Mouse (Mus musculus) limb, embryonic 14.5 days (tissue): ENCODE results near the gene Nkx2-3. TPM values are rescaled to one million over a fixed set of nuclear protein-coding genes. Genes with fewer than 3 reads are reported as not detected.

ENCODE experiments used
- ATAC-seq: fragments of 200-750 bp; cut with Nextera tagmentation; 2 replicates; pipeline ENCODE4 v1.8.0; 2017; ENCODE audit warnings: low read depth, moderate number of reproducible peaks, moderate TSS enrichment; ENCODE audit not compliant: low FRiP score
- DNase-seq: peaks from one replicate; pipeline ENCODE4 v3.0.0-alpha.2; 2015; ENCODE audit warnings: low spot score
- H3K27ac ChIP-seq: fragments of 300-500 bp; sonication (generic); replicated peaks from 2 replicates; pipeline ENCODE4 v1.5.1; 2014; ENCODE audit warnings: low read depth, mild to moderate bottlenecking, low read length, moderate library complexity, mixed read lengths
- H3K27me3 ChIP-seq: fragments of 300-500 bp; sonication (generic); 2 replicates; pipeline ENCODE4 v1.6.1; 2014; ENCODE audit warnings: low read length, mixed read lengths; ENCODE audit not compliant: control insufficient read depth, insufficient read depth
- H3K36me3 ChIP-seq: fragments of 300-500 bp; sonication (generic); 2 replicates; pipeline ENCODE4 v1.6.1; 2014; ENCODE audit warnings: mild to moderate bottlenecking, low read length, moderate library complexity, mixed read lengths; ENCODE audit not compliant: control insufficient read depth, insufficient read depth
- H3K4me1 ChIP-seq: fragments of 300-500 bp; sonication (generic); 2 replicates; pipeline ENCODE4 v1.6.1; 2014; ENCODE audit warnings: antibody characterized with exemption, low read length, mixed read lengths; ENCODE audit not compliant: control insufficient read depth, insufficient read depth
- H3K4me2 ChIP-seq: fragments of 300-500 bp; sonication (generic); replicated peaks from 2 replicates; pipeline ENCODE4 v1.6.1; 2014; ENCODE audit warnings: low read depth, mild to moderate bottlenecking, low read length, moderate library complexity; ENCODE audit not compliant: severe bottlenecking
- H3K4me3 ChIP-seq: fragments of 300-500 bp; sonication (generic); replicated peaks from 2 replicates; pipeline ENCODE4 v1.5.1; 2014; ENCODE audit warnings: low read length
- H3K9ac ChIP-seq: fragments of 300-500 bp; sonication (generic); 2 replicates; pipeline ENCODE4 v1.6.1; 2014; ENCODE audit warnings: mild to moderate bottlenecking, low read depth, low read length, moderate library complexity; ENCODE audit not compliant: severe bottlenecking
- H3K9me3 ChIP-seq: fragments of 300-500 bp; sonication (generic); 2 replicates; pipeline ENCODE4 v1.6.1; 2016; ENCODE audit warnings: low read length; ENCODE audit not compliant: control insufficient read depth
- POLR2A ChIP-seq: fragments of 200-500 bp; IDR thresholded peaks from 2 replicates; pipeline ENCODE4 v1.8.0; 2012; ENCODE audit warnings: inconsistent platforms, mild to moderate bottlenecking, moderate library complexity, borderline replicate concordance; ENCODE audit not compliant: insufficient read depth, insufficient read length; ENCODE audit errors: extremely low read depth
- WGBS: fragments of 180-500 bp; shearing (Covaris S2); extraction: QIAGEN DNeasy Blood & Tissue Kit; methylation state at CpG from one replicate; pipeline ENCODE4 v1.1.7; 2014; 5-methylcytosine and 5-hydroxymethylcytosine counted together
- polyA plus RNA-seq, 2 experiments: library from polyadenylated mRNA; depleted of rRNA in 1 of 2; stranded (reverse) in 1 of 2; unstranded in 1 of 2; fragments of >200 nt; fragmentation: Nextera tagmentation in 1 of 2; extraction: Ambion mirVana in 1 of 2; gene quantifications; 2 replicates each; pipeline versions ENCODE4 v1.2.1 to v1.2.3; 2012 to 2014

Nkx2-3 gene
- polyA plus RNA-seq (2012; rRNA removed) (0.05 TPM in 1 of 2 replicates, not detected in the other), polyA plus RNA-seq (2014; fragmentation: Nextera tagmentation; extraction: Ambion mirVana) (not detected in 2 replicates)

DNA sequence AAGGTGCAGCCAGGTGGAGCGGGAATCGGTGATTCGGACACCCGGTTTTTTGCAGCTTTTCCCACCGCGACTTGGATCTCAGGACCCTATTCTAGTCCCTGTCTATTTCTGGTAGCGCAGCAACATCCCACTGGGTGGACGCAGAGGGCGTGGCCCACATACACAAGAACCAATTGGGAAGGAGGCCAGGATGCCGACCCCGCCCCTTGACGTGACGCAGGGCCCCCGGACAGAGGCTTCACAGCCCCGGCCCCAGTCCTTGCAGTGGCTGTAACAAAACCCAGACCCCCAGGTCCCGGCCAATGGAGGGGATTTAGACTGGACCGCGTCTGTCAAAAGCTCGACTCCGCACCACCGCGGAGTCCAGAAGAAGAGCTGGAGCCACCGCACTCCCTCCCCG is at the start of gene Nkx2-3:
Gene Nkx2-3, plus strand, starts transcription at position 275 of the 400 bp plus-strand sequence.
- Histone ChIP-seq H3K9me3 (no peaks in the 10 kb centered on the region), H3K36me3 (no peaks in the 10 kb centered on the region), H3K4me3 (peak within 1 kb of the TSS; percentile 6; the same call in 1 of the 2 replicates), H3K4me1 (peaks cover 7% of the 10 kb centered on the region; the same call in 1 of the 2 replicates), H3K27me3 (peaks cover 97% of the 10 kb centered on the region), H3K9ac (no peak within 1 kb of the TSS), H3K4me2 (no peak within 1 kb of the TSS; the same call in 1 of the 2 replicates), H3K27ac (no peak within 1 kb of the TSS)
- 0% methylated on average over 24 of the region's 24 CpGs for WGBS
- no peak for ATAC-seq
- no peak for TF ChIP-seq POLR2A
- peak; percentile 46 for DNase-seq

DNA sequence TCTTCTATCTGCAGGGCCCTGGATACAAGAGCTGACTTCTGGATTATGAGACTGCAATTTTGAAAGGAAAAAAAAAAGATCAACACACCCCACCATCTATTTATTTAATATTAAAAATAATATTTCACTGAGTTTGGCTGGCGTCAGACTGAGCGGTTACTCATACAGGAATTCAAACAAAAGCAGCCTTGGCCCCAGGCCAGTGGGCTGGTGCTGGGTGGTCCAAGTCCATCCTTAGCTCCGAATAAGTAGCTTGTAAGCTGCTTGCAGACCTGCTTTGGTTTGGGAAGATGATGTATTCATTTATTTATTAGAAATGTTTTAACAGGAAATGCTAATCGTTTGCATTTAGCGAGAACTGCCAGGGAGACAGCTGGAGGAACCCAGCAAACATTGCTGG is 49.0 kb upstream of the Nkx2-3 start:
- H3K36me3 ChIP-seq = no peaks in the 10 kb centered on the region
- H3K9me3 ChIP-seq = no peaks in the 10 kb centered on the region
- no peaks in the 10 kb centered on the region for H3K4me1 ChIP-seq
- no peak for TF ChIP-seq POLR2A
- ATAC-seq (no peak), DNase-seq (no peak)
- no peak overlapping the region for H3K9ac ChIP-seq
- H3K4me2 ChIP-seq = no peak overlapping the region
- WGBS = 72% methylated on average over 5 of the region's 5 CpGs
- no peak overlapping the region for H3K27ac ChIP-seq
- H3K4me3 ChIP-seq = no peak overlapping the region
- H3K27me3 ChIP-seq = no peaks in the 10 kb centered on the region

DNA sequence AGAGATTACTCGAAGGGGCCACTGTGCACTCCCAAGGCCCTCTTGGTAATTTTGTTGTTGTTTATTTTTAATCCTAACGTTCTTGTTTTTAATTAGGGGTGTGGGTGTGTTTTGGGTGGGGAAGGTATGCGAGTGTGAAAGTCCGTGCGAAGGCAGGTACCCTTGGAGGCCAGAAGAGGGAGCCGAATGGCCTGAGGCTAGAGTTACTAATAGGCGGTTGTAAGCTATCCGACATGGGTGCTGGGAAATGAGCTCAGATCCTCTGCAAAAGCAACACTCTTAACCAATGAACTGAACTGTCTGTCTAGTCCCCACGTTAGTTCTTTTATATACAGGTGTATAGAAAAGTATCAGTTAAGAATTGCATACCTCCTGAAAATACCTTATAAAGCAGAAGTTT is 43.8 kb upstream of the Nkx2-3 start:
- DNase-seq = no peak
- peaks cover 31% of the 10 kb centered on the region for H3K27me3 ChIP-seq
- WGBS = 45% methylated on average over 9 of the region's 9 CpGs

DNA sequence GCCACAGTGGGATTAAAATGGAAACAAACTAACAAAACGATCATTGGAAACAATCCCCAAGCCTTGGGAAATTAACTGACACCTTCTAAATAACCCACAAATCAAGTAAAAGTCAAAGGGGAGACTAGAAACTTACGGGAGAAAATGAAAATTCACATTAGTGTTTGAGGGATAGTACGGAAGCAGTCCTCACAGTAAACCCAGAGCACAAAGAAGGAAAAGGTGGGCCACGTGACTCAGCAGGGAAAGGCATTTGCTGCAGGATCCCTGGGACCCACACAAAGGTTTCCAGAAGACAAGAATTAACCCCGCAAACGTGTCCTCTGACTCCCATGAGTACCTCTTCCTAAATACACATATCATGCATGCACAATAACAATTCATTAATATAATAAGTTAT is 43.0 kb upstream of the Nkx2-3 start:
- Histone ChIP-seq H3K9ac (no peak overlapping the region), H3K4me3 (no peak overlapping the region), H3K4me2 (no peak overlapping the region), H3K27ac (no peak overlapping the region), H3K27me3 (peaks cover 32% of the 10 kb centered on the region), H3K9me3 (no peaks in the 10 kb centered on the region), H3K4me1 (no peaks in the 10 kb centered on the region; the same call in 1 of the 2 replicates), H3K36me3 (no peaks in the 10 kb centered on the region)
- DNase-seq (no peak), ATAC-seq (no peak)
- WGBS = 44% methylated on average over 6 of the region's 6 CpGs
- TF ChIP-seq POLR2A = no peak

More for the DNA sequence above, 43.8 kb upstream of the Nkx2-3 start:
- Histone ChIP-seq H3K9ac (no peak overlapping the region), H3K27ac (no peak overlapping the region), H3K4me1 (no peaks in the 10 kb centered on the region; the same call in 1 of the 2 replicates), H3K9me3 (no peaks in the 10 kb centered on the region), H3K4me3 (no peak overlapping the region), H3K36me3 (no peaks in the 10 kb centered on the region), H3K4me2 (no peak overlapping the region)
- ATAC-seq = no peak
- no peak for TF ChIP-seq POLR2A

DNA sequence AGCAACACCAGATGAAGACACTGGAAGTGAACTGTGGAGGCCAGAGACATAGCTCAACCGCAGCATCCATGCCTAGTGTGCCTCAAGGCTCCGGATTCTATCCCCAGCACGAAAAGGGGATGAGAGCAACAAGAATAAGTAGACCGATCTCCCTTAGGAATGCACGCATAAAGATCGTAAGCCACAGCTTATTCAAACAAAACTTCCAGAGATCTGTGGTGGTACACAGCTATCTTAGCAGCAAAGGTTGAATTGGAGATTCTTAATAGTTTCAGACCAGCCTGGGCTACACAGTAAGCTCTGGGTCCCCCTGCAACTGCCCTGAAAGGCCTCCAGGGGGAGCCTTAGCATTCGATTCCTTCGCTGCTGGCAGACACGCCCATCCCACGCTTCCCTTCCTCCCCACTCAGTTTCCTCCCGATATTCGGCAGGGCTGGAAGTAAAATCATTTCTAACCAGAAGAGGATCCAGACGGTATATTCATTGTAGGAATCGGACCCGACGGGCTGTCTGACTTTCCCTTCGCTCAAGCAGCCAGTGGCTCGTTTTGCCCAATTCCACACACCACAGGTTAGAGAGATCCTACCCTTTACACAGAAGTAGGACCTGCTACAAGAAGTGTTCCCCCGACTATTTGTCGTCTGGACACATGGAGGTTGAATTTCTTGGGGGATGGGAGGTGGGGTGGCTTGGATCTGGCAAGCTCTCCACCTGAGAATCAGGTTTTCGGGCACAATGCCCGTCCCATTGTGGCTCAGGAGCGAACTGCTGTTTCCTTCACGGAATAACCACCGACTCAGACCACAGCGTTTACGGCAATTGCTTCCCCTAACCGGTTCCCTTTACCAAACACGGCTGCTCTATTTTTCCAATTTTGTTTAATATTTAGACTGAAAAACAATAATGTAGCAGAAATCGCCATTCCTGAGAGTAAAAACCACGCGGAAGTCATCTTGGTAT is 41.0 kb upstream of the Nkx2-3 start:
- DNase-seq = peak; percentile 94
- peak overlapping the region; percentile 8; the same call in 1 of the 2 replicates for H3K9ac ChIP-seq
- TF ChIP-seq POLR2A = no peak
- no peak overlapping the region for H3K27ac ChIP-seq
- H3K9me3 ChIP-seq = no peaks in the 10 kb centered on the region
- 13% methylated on average over 32 of the region's 32 CpGs for WGBS
- ATAC-seq = peak; percentile 78
- peak overlapping the region; percentile 40 for H3K4me3 ChIP-seq
- peaks cover 32% of the 10 kb centered on the region for H3K27me3 ChIP-seq
- H3K36me3 ChIP-seq = no peaks in the 10 kb centered on the region
- H3K4me2 ChIP-seq = peak overlapping the region; percentile 72
- no peaks in the 10 kb centered on the region; the same call in 1 of the 2 replicates for H3K4me1 ChIP-seq
